Mouse (Mus musculus): ENCODE results near the gene Rsc1a1. TPM values are rescaled to one million over a fixed set of nuclear protein-coding genes. Genes with fewer than 3 reads are reported as not detected.

Rsc1a1 gene
- polyA plus RNA-seq, 1 experiment from 2014 or later: not detected

DNA sequence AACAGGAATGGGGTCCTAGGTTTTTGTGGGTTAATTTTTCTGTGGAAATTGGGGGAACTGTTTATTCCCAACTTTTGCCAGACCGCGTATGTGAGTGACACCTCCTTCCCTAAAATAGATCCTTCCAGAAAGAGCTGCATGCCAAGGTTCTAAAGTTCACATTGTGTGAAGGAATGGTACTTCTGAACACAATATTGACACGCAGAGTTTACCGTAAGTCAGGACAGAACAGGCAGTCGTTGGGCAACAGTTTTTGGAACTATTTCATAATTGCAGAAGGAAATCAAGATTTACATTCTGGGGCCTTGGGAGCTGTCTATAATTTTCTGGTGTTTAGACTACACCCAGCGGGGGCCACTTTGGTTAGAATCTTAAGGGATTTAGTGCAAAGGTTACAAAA, 36.6 kb upstream of the Rsc1a1 start:
- Histone ChIP-seq H3K4me3 (replicated peaks) (peak overlapping the region; percentile 87), H3K27me3 (no peaks in the 10 kb centered on the region; the same call in 1 of the 2 replicates), H3K4me1 (replicated peaks) (peaks cover 22% of the 10 kb centered on the region), H3K27ac (0 out of 2 replicates have a peak overlapping the region, but pooled peaks have one; percentile 23), H3K36me3 (peaks cover 18% of the 10 kb centered on the region), H3K9me3 (no peaks in the 10 kb centered on the region), H3K4me2 (peak overlapping the region; percentile 82), H3K9ac (replicated peaks) (peak overlapping the region; percentile 95)
- 78% methylated on average over 6 of the region's 6 CpGs for WGBS
- no peak for ATAC-seq (ENCODE audit: insufficient number of reproducible peaks, insufficient read depth, low FRiP score, low TSS enrichment, low read depth)

DNA sequence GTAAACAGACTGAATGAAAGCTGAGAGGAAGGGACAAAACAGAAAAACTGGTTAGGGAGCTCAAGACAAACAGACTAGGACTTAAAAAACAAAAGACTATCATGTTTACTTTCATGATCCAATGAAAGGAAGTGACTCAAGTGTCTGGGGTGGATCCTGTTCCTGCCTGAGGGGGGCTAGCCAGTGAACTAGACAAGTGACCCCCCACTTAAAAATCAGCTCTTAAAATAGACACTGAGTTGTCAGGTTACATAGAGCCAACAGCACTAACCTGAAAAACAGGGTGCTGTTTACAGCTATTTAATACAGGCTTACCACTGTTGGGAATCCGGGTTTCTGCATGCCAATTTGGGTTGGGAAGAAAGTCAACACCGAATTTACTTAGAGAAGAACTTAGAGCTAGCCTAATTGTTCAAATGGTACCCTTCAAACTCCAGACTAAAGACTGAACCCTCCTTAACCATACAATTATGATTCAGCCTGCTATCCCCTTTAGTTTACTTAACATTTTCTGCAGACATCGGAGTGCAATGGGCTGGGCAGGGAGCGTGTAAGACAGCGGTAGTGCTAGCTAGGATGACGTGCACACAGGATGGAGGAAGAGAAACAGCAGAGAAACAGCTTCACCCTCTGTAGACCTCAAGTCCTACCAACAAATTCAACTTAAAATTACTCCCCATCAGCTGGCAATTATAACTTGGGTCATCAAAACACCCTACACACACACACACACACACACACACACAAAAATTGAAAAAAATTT, 35.5 kb upstream of the Rsc1a1 start:
- H3K27me3 ChIP-seq: no peaks in the 10 kb centered on the region; the same call in 1 of the 2 replicates
- 82% methylated on average over 6 of the region's 6 CpGs for WGBS
- H3K4me2 ChIP-seq: peak overlapping the region; percentile 82; the same call in 1 of the 2 replicates
- H3K4me1 ChIP-seq (replicated peaks): peaks cover 27% of the 10 kb centered on the region
- H3K9ac ChIP-seq (replicated peaks): no peak overlapping the region
- no peak overlapping the region for H3K4me3 ChIP-seq (replicated peaks)
- no peak for ATAC-seq (ENCODE audit: insufficient number of reproducible peaks, insufficient read depth, low FRiP score, low TSS enrichment, low read depth)
- no peak overlapping the region for H3K27ac ChIP-seq
- peaks cover 25% of the 10 kb centered on the region for H3K36me3 ChIP-seq
- no peaks in the 10 kb centered on the region for H3K9me3 ChIP-seq

DNA sequence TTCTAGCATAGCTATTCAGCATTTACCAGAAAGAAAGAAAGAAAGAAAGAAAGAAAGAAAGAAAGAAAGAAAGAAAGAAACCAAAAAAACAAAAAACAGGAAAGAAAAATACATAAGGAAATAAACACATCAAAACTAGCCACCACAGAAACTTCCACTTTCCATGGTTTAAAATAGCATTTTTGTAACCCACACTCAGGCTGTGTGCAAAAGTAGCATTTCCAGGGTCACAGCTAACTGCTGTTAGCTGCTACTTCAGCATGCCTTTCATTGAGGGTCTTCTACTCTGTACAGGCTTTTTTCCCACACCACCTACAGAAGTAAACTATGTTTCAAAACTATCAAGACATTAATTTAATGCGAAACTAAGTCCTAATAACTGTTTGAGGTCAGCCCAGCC, 33.9 kb upstream of the Rsc1a1 start:
- Histone ChIP-seq H3K27me3 (no peaks in the 10 kb centered on the region), H3K4me2 (no peak overlapping the region), H3K36me3 (peaks cover 27% of the 10 kb centered on the region), H3K27ac (no peak overlapping the region), H3K9me3 (no peaks in the 10 kb centered on the region), H3K4me1 (replicated peaks) (peaks cover 40% of the 10 kb centered on the region), H3K4me3 (replicated peaks) (no peak overlapping the region), H3K9ac (replicated peaks) (no peak overlapping the region)
- 91% methylated on average over 1 of the region's 1 CpGs for WGBS
- no peak for ATAC-seq (ENCODE audit: insufficient number of reproducible peaks, insufficient read depth, low FRiP score, low TSS enrichment, low read depth)

DNA sequence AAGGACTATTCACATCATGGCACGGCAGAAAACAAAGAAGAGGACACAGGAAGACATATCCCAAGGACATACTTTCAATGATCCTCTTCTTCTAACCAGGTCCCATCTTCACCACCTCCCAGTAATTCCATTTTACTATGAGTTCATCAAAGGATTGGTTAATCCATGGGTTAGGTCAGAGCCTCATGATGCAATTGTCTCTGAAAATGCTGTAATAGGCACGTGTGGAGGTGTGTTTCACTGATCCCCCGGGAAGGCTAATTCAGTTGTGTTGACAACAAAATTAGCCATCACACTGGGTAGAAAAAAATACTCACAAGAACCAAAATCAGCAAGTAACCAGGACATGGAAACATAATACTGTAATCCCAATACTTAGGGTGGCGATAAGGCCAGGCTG, 32.2 kb upstream of the Rsc1a1 start:
- 85% methylated on average over 4 of the region's 4 CpGs for WGBS
- Histone ChIP-seq H3K4me1 (replicated peaks) (peaks cover 47% of the 10 kb centered on the region), H3K36me3 (peaks cover 36% of the 10 kb centered on the region), H3K4me3 (replicated peaks) (no peak overlapping the region), H3K27me3 (no peaks in the 10 kb centered on the region), H3K9me3 (no peaks in the 10 kb centered on the region), H3K9ac (replicated peaks) (no peak overlapping the region), H3K4me2 (no peak overlapping the region), H3K27ac (no peak overlapping the region)
- no peak for ATAC-seq (ENCODE audit: insufficient number of reproducible peaks, insufficient read depth, low FRiP score, low TSS enrichment, low read depth)

DNA sequence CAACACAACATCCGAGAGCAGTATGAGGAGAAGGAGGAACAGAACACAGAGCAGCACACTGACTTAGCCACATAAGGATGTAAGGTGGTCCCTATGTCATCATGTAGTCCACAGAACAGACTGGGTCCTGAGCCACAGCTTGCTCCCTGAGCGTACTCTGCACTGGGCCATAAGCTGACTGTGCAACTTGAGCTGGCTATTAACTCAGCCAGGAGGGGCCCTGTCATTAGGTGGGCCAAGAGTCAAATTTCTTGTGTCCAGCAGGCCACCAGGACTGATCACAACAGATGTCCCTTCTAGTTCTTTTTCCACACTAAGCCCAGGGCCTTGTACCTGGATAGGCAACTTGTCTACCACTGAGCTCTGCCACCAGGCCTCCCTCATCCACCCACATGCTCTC, 29.6 kb upstream of the Rsc1a1 start:
- no peaks in the 10 kb centered on the region for H3K27me3 ChIP-seq
- H3K27ac ChIP-seq: peak overlapping the region; percentile 64
- ATAC-seq (ENCODE audit: insufficient number of reproducible peaks, insufficient read depth, low FRiP score, low TSS enrichment, low read depth): 0 out of 2 replicates have a peak, but pooled peaks have one; percentile 63
- no peak overlapping the region for H3K4me3 ChIP-seq (replicated peaks)
- H3K36me3 ChIP-seq: peaks cover 54% of the 10 kb centered on the region
- WGBS: 33% methylated on average over 2 of the region's 2 CpGs
- peak overlapping the region; percentile 8; the same call in 1 of the 2 replicates for H3K4me2 ChIP-seq
- H3K9ac ChIP-seq (replicated peaks): no peak overlapping the region
- H3K9me3 ChIP-seq: no peaks in the 10 kb centered on the region
- peaks cover 33% of the 10 kb centered on the region for H3K4me1 ChIP-seq (replicated peaks)

DNA sequence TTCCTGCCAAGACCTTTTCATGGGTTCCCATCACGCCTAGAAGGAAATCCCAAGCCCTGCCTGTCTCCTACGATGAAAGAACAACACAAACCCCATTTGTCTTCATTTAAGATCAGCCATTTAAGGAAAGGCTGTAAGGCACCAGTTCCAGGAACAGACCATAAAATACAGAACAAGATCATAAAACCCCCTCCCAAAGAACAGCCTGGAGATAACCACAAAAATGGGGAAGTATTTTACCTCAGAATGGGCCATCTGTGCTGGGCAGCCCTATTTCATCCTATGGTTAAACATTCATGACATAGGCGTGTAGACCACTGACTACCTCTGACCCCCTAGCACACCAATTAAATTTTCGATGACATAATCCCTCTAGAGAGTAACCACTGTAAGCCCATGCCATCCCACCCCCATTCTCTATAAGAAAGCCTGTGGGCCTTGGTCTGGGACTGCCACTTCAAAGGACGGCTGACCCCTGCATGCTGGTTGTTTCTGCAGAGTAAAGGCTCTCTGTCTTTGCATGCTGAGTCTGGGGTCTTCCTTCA, 28.3 kb upstream of the Rsc1a1 start:
- H3K4me1 ChIP-seq (replicated peaks): peaks cover 30% of the 10 kb centered on the region
- peak overlapping the region; percentile 36; the same call in 1 of the 2 replicates for H3K27ac ChIP-seq
- no peak for ATAC-seq (ENCODE audit: insufficient number of reproducible peaks, insufficient read depth, low FRiP score, low TSS enrichment, low read depth)
- H3K9me3 ChIP-seq: no peaks in the 10 kb centered on the region
- peaks cover 64% of the 10 kb centered on the region for H3K36me3 ChIP-seq
- H3K9ac ChIP-seq (replicated peaks): no peak overlapping the region
- no peak overlapping the region for H3K4me3 ChIP-seq (replicated peaks)
- H3K27me3 ChIP-seq: no peaks in the 10 kb centered on the region
- 43% methylated on average over 5 of the region's 5 CpGs for WGBS
- H3K4me2 ChIP-seq: no peak overlapping the region

DNA sequence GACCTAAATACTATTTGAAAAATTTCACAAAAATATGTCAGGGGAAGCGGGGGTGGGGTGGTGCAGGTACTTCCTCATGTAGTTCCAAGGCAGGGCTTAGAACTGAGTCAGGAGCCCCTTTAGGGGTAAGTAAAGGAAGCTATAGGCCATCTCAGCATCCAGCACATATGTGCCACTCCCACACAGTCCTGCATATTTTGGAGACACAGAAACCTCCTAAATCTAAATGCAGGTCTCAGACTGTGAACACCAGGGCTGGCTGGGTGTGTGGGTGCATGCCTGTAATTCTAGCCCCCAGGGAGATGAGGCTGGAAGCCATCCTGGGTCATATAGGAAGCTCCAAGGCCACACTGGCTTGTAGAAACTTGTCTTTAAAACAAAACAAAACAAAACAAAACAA, 25.9 kb upstream of the Rsc1a1 start:
- Histone ChIP-seq H3K4me2 (no peak overlapping the region), H3K36me3 (peaks cover 75% of the 10 kb centered on the region), H3K27me3 (no peaks in the 10 kb centered on the region), H3K9ac (replicated peaks) (no peak overlapping the region), H3K27ac (no peak overlapping the region), H3K9me3 (no peaks in the 10 kb centered on the region), H3K4me3 (replicated peaks) (no peak overlapping the region), H3K4me1 (replicated peaks) (peaks cover 26% of the 10 kb centered on the region)
- no peak for ATAC-seq (ENCODE audit: insufficient number of reproducible peaks, insufficient read depth, low FRiP score, low TSS enrichment, low read depth)
- WGBS: 100% methylated on average over 1 of the region's 1 CpGs

DNA sequence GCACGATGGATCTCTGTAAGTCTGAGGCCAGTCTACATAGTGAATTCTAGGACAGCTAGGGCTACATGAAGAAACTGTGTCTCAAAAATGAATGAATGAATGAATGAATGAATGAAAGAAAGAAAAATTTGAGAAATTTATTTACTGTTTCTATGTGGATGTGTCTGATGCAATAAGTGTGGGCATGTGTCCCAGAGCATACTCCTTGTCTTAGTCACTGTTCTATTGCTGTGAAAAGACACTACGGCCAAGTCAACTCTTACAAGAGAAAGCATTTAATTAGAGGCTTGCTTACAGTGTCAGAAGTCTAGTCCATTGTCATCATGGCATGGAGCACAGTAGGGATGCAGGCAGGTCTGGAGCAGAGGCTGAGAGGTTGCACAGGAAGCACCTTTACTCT, 23.6 kb upstream of the Rsc1a1 start:
- Histone ChIP-seq H3K27ac (no peak overlapping the region), H3K4me3 (replicated peaks) (no peak overlapping the region), H3K9me3 (no peaks in the 10 kb centered on the region), H3K9ac (replicated peaks) (no peak overlapping the region), H3K4me2 (no peak overlapping the region), H3K4me1 (replicated peaks) (peaks cover 8% of the 10 kb centered on the region), H3K27me3 (no peaks in the 10 kb centered on the region), H3K36me3 (peaks cover 95% of the 10 kb centered on the region)
- ATAC-seq (ENCODE audit: insufficient number of reproducible peaks, insufficient read depth, low FRiP score, low TSS enrichment, low read depth): no peak
- 99% methylated on average over 2 of the region's 2 CpGs for WGBS

DNA sequence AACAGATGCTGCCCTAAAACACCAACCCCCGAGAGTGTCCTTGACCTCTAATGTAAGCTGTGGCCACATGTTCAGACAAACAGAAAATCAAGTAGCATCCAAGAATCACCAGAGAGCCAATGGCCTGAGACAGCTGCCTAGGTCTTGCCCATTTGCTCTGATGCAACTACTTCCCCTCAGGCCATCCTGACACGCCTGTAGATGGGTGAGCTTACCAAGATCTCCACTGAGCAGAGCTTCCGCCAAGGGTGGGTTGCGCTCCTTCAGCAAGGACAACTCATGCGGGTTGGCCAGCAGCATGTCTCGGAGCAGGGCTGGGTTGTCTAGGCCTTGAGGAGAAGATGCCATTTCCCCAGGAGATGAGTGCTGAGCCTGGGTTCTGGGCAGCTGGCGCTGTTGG, 22.6 kb upstream of the Rsc1a1 start:
- Histone ChIP-seq H3K9me3 (no peaks in the 10 kb centered on the region), H3K4me1 (replicated peaks) (no peaks in the 10 kb centered on the region), H3K36me3 (peaks cover 99% of the 10 kb centered on the region), H3K27me3 (no peaks in the 10 kb centered on the region), H3K9ac (replicated peaks) (no peak overlapping the region), H3K4me3 (replicated peaks) (no peak overlapping the region), H3K4me2 (no peak overlapping the region), H3K27ac (no peak overlapping the region)
- WGBS: 91% methylated on average over 7 of the region's 7 CpGs
- ATAC-seq (ENCODE audit: insufficient number of reproducible peaks, insufficient read depth, low FRiP score, low TSS enrichment, low read depth): no peak

DNA sequence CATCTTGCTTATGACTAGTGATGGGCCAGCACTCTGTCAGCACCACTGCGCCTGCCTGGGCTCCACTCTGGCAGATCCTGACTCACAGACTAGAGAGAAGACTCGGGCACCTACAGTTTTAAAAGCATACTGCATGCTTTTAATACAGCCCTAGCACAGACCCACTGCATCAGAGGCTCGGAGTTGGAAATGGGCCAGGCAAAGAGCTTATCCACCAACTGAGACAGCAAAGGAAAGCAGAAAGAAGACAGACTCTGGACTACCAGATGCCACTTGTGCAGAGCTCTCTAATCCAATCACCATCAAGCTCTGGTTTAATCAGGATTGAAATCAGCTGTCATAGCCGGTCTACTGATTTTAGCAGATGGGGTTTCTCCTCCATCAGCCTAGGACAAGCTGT, 19.9 kb upstream of the Rsc1a1 start:
- Histone ChIP-seq H3K36me3 (peaks cover 98% of the 10 kb centered on the region), H3K27me3 (no peaks in the 10 kb centered on the region), H3K4me1 (replicated peaks) (no peaks in the 10 kb centered on the region), H3K9me3 (no peaks in the 10 kb centered on the region), H3K9ac (replicated peaks) (no peak overlapping the region), H3K4me2 (no peak overlapping the region), H3K27ac (no peak overlapping the region), H3K4me3 (replicated peaks) (no peak overlapping the region)
- WGBS: 94% methylated on average over 4 of the region's 4 CpGs
- no peak for ATAC-seq (ENCODE audit: insufficient number of reproducible peaks, insufficient read depth, low FRiP score, low TSS enrichment, low read depth)

DNA sequence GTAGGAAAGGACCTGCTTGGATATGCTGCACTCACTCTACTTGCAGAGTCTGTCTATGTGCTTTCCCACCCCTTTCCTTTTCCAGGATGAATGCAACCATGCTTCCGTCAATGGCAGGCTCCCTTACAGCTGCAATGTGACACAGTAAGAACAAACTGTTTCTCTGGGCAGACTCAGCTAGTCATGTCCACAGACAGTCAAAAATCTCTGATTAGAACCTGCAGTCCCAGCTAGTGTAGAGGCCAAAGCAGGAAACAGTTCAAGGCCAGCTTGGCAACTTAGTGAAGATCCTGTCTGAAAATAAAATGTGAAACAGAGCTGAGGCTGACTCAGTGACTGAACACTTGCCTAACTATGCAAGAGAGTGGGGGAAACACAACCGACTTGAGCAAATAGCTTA, 19.2 kb upstream of the Rsc1a1 start:
- 87% methylated on average over 2 of the region's 2 CpGs for WGBS
- ATAC-seq (ENCODE audit: insufficient number of reproducible peaks, insufficient read depth, low FRiP score, low TSS enrichment, low read depth): no peak
- Histone ChIP-seq H3K4me3 (replicated peaks) (no peak overlapping the region), H3K27me3 (no peaks in the 10 kb centered on the region), H3K36me3 (peaks cover 99% of the 10 kb centered on the region), H3K9me3 (no peaks in the 10 kb centered on the region), H3K27ac (no peak overlapping the region), H3K4me2 (no peak overlapping the region), H3K9ac (replicated peaks) (no peak overlapping the region), H3K4me1 (replicated peaks) (no peaks in the 10 kb centered on the region)

Data from limb, embryonic 12.5 days (tissue).